Mouse (Mus musculus): Measurements from ENCODE around the gene Adam22.

The Adam22 gene

DNA sequence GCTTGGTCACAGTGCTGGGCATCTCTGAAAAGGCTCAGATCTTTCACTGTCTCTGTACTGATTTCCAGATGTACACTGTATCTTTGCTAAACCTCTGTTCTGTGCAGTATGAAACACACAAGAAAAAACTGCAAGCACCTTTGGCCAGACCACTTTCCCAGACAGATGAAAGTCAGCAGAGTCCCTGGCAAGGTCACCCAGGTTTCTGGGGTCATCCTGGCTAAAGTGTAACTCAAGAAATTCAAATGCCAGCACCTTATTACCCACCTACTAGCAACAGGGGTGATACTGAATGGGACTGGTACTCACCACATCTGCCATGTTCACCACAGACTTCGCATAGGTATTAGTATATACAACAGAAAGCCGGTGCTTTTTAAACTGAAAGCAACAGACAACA lies 221.8 kb downstream of the Adam22 start:
- DNase-seq, result no peak

DNA sequence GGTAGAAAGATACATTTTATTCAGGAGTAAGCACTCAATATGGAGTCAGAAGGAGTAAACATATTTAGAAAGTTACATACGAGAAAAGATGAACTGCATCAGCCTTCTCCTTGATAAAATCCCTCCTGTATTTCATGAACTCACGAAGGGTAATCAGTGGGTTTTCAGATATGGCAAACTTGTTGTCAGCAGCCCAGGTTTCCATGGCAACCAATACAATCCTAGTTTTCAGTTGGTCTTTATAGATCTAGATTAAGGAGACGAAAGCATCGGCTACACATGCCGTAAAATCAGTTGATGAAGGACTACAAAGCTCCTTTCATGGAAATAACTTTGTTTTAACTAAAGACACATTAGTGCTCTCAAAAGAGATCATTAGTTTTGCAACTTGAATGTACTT lies 222.5 kb downstream of the Adam22 start:
- no peak for DNase-seq

DNA sequence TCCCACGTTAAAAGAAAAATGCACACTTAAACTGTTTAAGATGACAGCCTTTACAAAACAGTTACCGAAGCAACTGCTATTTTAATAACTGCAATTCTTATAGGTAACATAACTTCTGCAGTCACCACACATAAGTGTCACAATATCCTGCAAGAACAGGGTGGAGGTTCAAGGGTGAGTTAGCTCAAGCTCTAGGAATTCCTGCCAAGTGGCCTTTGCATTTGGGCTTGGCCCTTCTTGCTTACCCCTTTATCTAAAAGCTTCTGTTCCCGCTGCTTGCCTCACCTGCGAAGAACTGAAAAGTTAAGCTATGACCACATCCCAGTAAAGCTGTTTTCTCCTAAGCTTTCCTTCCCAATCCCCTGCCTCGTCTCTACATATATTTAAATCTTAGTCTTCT lies 235.4 kb downstream of the Adam22 start:
- no peak for DNase-seq

DNA sequence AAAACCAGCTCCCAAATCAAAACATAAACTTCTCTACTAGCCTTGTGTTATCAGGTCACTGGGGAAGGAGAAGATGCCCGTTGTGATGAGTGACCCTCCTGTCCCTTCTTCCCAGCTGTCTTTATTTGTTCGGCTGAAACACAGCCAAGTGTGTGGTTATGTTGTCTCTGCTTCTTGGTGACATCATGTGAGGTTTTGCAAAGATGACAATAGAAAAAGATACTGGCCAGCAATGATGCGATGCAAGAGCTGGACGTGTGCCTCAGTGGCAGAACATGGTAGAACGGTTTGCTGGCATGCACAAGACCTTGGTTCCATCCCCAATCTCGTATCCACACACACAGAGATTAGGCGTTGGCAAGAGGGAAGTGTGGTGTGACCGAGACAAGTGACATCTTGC lies 236.0 kb downstream of the Adam22 start:
- DNase-seq, result peak; percentile 37

DNA sequence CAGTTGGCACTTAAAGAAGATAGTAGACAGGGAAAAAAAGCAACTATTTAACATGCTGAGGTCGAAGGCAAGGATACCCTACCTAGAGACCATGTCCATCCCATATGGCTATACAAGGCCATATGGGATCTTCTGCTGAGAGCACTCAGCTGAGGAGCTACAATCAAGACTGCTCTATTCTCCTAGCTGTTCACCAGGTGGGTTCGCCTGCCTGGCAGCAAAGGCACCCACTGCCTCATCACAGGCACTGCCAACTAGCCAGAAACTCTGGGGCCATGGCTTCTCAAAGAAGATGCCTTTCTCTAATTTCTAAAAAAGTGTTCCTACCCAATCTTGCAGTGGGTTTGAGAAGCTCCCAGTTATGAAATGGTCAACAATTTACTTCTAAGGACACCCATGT lies 238.2 kb downstream of the Adam22 start:
- DNase-seq, result peak; percentile 49

DNA sequence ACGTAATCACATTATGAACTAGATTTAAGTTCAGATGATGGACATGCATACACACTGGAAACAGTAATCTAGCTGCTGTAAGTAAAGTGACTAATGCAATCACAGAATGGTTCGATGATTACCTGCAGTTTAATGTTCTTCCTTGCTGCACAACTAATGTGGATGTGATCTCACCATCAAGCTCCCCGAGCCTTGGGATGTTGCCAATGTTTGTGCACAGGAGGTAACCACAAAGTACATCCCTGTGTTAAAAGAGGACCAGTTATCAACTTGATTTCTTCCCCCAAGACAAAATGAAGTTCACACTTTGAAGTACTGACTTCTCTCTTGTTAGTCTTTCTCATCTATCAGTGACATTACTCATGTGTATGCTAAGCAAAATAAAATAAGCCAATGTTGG lies 247.0 kb downstream of the Adam22 start:
- peak; percentile 41 for DNase-seq

DNA sequence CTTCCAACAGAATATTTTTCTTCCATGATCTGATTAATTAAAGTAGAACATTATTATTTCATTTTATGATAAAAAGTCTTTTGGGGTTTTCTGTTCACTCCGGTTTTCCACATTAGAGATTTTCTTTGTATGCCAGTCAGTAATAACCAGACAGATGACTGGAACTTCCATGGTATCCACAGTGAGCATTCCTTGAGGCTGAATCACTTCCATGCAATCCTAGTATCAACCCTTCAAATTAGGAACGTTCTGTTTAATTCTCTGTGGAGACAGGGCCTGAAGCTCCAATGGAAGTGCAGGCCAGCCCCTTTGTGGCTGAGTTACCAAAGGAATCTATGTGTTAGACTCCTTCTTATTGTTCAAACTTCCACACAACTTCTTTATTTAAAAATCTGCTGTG lies 247.9 kb downstream of the Adam22 start:
- DNase-seq, result no peak

DNA sequence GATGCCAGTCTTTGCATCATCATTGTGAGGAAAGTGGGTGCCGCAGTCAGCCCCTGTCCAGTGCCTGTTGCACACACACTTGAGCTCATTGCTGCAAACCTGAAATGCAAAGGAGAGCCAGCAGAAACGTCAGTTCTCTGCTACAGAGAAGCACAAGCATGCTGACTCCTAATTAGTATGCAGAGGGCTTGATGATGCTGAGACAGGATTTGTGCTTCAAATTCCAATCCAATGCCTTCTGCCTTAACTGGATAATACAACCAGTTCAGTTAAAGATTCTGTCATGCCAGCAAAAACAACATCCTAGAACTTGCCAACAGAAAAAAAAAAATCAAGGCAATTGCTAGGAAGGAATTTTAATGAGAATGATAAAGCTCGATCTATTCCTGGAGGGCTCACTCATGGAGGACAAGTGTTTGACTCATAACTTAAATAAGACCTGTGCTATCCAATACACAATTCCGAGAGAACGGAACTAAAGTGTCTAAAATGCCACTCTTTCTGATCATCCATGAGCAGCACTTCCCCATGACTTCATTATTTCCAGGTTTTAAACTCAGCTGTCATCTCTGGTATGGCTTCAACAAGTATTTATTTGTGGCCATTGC lies 251.3 kb downstream of the Adam22 start:
- DNase-seq, result no peak

DNA sequence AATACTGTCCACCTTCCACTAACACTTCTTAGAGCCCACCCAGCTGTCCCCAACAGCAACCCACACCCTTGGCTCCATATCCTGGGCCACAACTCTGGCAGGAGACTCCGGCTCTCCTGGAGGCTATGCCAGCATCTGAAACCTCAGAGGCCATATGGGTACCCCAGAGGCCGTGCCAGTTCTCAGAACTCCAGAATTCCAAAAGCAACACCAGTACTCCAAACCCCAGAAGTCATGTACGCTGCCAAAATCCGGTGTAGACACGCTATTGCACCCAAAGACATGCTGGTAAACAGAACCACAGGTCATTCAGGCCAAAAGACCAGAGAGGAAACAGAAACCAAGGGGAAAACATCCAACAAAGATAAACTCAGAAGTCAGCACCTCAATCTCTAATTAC lies 255.7 kb downstream of the Adam22 start:
- DNase-seq, result peak; percentile 92

DNA sequence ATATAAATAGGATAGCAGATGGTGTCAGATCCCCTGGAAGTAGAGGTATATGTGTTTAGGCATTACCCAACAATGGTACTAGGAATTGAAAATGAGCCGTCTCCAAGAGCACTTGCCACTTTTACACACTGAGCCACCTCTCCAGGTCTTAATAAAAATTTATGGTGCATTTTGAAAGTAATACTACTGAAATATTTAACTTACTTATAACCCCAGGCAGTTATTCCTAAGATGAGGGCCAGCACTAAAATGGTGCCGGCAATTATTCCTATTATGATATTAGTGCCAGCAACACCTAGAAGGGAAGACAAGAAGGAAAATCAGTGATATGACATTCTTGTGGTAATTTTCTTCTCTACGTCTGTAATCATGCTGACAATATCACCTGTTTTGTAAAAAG lies 256.3 kb downstream of the Adam22 start:
- no peak for DNase-seq

DNA sequence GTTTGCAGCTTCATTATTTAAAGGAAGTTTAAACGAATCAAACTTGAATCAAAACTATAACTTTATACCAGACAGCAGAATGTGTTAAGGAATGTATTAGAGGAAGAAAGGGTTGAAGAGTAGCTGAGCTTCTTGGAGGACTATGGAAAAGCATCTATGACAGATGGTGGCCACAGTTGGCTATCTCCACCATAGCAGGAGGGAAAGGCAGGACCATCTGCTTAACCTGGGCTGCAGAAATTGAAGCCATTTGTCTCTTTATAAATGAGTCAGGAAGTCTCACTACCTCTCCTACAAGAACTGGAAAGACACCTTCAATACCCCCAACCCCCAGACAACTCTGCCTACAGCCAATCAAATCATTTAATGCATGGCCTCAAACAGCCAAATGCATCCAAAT lies 272.3 kb downstream of the Adam22 start:
- DNase-seq, result peak; percentile 94

DNA sequence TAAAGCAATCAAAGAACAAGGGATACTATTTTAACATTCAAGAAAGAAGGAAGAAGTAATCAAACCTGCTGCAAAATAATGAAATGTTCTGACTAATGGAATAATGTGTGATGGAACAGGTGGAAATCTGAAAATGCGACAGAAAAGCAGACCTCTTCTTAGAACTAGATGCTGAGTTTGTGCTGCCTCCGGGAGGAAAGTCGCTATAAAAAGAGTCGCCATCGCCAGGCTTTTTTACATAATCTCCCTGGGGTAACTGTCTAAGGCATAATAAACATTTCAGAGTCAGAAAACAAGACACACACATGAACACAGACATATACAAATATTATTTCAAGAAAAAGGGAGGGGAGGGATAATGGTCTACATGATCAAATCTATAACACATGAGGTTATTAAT lies 273.0 kb downstream of the Adam22 start:
- no peak for DNase-seq

DNA sequence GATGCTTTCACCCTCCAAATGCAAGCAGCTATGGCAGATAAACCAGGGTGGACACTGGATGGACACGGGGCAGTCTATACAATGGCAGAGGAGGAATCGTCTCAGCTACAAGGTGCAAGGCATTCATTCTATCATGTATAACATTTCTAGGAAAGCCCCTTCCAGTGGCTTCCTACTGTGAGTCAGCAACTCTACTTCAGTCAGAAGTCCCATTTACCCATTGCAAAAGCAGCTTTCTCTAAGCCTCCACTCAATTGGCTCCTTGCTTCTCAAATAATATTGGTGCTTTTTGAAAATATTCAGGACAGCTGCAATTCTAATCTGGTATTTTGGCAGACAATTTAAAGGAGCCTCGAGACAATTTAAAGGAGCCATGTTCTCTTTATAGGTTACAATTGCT lies 279.8 kb downstream of the Adam22 start:
- no peak for DNase-seq

DNA sequence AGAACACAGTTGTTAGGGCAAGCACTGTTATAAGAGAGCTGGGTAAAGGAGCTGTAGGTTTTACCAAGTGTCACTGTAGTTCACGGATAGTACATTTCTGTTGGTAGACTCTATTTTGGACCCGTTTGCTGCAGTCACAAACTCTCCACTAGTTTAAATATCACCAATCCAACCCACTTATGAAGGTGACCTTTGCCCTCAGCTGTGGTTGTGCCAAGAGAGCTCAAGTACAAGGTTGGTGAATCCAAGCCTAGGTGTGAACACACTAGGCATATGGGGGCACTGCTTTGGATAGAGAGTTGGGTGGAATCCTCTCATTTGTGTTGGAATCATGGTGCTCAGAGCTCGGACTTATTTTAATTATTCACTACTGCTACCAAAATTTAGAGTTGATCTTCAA lies 282.3 kb downstream of the Adam22 start:
- no peak for DNase-seq

DNA sequence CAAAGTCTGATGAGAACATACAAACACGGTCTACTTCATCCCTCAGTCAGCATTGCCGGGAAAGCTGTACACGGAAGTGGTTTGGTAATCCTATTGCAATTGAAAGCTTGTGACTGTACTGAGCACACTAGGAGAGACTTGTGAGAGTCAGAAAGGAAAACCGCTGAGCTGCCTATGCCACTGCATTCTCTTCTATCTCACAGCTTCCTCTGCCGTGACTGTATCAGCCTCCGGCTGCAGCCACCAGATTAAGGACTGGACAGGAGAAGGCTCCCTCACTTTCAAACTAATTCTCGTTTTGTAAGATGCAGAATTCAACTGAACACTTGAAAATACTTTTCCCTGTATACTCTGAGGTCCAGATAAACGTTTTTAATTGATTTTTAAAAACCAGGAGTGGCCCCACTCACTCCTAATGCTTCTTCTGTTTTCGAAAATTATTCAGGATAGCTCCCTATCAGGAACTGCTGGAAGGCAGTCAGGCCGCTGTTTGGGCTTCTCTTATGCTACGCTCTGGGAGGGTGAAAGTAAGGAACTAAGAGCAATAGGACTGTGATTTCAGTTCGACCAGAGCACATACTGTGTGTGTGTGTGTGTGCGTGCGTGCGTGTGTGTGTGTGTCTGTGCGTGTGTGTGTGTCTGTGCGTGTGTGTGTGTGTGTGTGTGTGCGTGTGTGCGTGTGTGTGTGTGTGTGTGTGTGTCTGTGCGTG lies 285.0 kb downstream of the Adam22 start:
- no peak for DNase-seq

DNA sequence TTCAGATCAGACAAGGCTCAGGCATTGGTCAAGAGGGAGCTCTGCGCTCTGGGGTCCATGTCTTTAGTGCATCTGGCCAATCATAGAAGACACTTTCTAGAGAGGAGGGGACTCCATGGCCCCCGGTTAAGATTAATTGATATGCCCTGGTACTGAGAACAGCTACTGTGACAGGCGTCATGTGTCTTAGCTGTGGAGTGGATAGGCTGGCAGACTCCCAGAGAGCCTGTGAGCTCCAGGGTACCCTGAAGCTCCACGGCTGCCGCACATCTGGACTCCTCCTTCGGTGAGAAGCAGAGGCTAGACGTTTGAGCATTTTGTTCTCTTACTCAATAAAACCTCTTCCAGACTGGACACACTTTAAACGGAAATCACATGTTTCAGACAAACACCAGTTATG lies 290.5 kb downstream of the Adam22 start:
- no peak for DNase-seq

DNA sequence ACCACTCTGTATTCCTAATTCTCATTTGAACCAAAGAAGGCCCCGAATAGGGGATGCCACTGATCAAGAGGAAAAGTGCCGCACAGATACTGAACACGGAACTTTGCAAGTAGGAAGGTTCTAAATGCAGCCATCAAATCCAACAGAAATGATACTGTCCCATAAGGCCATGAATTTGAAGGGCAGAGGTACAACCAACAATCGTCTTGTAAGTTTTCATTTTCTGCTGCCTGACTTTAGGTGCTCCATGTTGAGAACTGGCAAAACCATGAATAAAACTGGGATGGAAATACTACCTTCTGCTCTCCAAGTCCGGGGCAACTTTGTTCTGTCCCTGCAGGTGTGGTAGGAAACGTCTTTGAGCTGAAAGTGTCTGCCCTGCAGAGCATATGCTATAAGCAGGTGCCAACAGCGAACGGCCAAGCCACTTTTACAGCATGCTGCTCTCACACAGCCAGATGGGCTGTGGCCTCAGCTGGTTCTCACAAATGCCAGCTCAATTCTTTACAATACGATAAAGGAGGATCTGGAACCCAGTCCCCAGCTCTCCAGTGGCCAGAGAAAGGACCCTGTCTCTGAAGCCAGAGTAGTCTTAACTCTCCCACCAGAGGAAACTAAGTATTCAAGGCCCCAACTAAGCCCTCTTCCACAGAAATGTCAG lies 293.9 kb downstream of the Adam22 start:
- DNase-seq, result peak; percentile 55

DNA sequence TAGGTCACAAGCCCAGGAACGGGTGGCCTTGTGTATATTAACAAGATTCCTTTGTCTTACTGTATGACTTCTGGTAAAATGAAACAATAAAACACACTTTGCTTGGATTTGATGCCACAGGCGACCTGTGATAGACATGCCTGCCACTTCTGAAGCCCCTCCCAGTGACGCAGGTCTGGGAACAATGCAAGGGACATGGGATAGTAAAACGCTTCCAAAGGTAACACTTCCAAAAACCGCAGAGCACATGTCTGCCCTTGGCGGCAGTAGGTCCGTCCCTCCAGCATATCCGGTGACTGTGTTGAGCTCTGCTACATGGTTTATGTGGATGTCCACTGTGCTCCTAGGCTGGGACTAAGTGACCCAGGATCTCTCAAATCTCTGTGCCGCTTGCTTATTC lies 294.6 kb downstream of the Adam22 start:
- DNase-seq, result no peak

DNA sequence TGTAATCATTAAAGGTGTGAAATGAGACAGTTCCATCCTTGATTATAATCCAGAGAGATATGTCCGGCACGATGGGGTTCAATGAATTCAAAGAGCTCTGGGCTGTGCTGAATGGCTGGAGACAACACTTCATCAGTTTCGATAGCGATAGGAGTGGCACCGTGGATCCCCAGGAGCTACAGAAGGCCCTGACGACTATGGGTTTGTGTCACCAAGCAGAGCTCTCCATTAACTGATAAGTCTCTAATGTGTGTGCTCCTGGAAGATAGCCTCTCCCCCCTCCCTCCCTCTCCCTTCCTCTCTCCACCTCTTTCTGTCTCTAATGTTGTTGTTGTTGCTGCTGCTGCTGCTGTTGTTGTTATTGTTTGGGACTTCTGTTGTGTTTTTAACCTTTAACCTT lies 304.8 kb downstream of the Adam22 start:
- DNase-seq, result no peak

DNA sequence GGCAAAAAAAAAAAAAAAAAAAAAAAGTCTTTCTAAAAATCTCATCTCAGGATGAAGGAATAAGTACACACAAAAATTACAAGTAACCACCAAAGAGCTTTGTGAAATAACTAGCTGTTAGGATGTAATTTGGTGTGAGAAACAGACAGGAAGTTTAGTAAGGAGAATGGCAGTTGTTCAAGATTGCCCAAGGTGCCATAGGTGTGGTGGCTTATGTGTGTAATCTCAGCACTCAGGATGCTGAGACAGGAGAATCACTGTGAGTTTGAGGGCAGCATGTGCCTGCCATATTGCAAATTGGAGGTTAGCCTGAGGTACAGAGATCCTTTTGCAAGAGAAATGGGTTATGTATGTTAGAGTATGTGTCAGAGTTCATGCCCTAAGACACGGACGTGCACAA lies 305.5 kb downstream of the Adam22 start:
- no peak for DNase-seq

DNA sequence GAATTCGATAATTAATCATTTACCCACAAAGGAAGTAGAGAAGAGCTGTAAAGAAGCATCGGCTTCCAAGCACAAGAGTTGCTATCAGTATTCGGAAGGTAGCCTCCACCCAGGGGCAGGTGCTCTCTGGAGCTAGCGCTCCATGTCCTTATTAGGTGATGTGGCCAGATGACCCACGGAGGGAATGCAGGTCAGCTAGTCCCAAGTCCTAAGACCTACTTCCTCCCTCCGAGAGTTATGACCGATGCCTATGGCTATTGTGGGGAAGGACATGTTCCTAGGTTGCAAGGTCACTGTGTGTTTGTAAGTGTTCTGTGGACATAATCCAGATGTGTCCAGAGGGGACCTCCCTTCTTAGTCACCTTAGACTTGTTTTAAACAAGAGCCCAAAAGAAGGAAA lies 309.9 kb downstream of the Adam22 start:
- no peak for DNase-seq

DNA sequence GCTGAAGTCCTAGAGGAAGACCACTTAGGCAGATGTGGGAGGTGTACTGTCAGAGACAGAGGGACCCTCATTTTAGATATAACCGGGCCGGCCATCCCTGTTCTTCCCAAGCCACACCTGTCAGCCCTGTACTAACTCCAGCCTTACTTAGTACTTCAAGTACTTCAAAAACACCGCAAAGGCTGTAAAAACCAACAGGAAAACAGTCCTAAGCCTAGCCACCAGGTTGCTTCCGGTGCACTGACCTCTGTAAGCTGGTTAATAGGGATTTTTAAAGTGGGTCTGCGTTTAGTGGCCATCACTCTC lies 311.0 kb downstream of the Adam22 start:
- no peak for DNase-seq

DNA sequence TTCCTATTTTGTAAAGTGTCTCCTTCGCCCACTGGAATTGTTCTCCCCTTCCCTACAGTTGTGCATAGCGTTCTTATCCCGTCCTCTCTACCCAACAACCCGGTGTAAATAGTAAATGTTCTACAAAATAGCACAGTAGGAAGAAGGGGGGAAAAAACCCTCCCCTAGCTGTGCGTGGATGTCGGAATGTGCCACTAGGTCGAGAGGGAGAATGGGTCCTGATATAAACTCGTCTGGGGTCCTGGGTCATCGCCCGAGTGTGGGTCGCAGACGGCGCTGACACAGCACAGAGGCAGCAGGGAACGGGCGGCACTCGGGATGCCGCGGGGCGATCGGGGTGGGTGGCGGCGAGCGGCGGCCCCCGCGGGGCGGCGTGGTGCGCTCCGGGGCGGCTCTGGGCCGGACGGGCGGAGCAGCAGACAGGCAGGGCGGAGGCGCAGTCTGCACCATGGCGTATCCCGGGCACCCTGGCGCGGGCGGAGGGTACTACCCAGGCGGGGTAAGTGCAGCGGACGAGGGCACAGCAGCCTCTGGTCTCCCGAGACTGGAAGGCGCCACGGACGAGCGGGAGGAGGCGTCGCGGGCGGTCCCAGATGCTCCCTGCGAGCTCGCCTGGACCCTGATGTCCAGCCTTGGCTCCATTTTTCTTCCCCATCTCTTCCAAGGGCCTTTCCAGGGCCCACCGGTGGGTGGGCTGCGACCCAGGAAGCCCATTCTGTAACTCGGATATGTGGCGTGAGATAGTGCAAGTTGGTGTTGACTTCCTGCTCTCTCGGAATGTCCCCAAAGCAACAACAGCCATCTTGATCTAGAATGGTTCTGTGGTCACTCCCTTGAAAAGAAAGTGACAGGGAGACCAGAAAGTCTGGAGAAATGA lies 311.6 kb downstream of the Adam22 start:
- DNase-seq, result peak; percentile 83

DNA sequence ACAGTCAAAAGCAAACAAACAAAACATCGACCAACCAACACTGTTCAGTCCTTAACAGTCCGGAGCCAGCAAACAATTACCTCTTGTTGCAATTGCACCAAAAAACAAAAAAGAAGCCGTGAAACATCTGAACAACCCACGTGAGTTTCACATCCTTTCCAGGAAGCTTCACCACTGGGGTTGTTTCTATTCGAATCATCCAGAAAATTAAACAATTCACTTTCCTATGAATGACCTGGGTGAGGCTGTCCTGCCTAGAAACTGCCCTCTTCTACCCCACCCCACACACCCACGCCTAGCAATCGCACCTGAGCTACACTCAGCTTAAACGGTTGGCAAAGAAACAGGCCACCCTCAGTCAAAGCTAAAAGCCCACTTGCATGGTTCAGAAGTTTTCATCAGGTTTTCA lies 312.2 kb downstream of the Adam22 start:
- DNase-seq, result peak; percentile 49
